Mouse (Mus musculus) left cerebral cortex, postnatal 14 days (tissue): ENCODE data around the gene Adh6a. TPM values are rescaled to one million over a fixed set of nuclear protein-coding genes. Genes with fewer than 3 reads are reported as not detected.

ENCODE experiments used
- DNase-seq, 2 experiments: peaks; one replicate each; pipeline ENCODE4 v3.0.0; 2021 to 2022; ENCODE audit warnings: low spot score in 2 of 2, mixed read lengths in 1 of 2
- intact Hi-C: fragments of 180-260 bp; cut with DNase I; formaldehyde crosslinking; loops from one replicate; pipeline ENCODE4 v1.15.1; 2025
- long read RNA-seq, 2 experiments: library from polyadenylated mRNA; stranded (forward); transcript quantifications; one replicate each; pipeline ENCODE4 v2.0.0; 2021
- total RNA-seq, 2 experiments: library from RNA; stranded (reverse); gene quantifications; 2 replicates each; pipeline ENCODE4 v1.2.3; 2021

Adh6a gene
- not detected for total RNA-seq
- long read RNA-seq, experiment 1 = 0 reads
- long read RNA-seq, experiment 2 = 0 reads

DNA sequence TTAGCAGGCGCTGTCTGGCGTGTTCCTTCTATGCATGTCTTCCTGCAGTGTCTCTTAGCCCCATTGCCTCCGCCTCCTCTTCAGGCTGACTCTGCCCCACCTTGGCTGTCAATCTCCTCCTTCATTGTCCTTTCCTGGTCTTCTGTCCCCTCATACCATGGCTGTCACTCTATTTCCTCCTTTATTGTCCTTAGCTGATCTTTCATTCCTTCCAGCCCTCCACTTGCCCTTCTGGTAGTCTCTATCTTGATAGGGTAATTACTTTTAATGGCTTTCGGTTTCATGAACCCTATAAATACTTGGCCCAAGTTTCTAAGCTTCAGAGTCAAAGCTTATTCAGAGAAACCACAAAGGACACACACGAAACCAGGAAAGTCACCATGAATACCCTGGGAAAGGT, at the start of gene Adh6a:
Gene Adh6a (plus strand): TSS at position 322 of the 400 bp plus-strand sequence.
- no peak for DNase-seq
- intact Hi-C loops = no loop called here

DNA sequence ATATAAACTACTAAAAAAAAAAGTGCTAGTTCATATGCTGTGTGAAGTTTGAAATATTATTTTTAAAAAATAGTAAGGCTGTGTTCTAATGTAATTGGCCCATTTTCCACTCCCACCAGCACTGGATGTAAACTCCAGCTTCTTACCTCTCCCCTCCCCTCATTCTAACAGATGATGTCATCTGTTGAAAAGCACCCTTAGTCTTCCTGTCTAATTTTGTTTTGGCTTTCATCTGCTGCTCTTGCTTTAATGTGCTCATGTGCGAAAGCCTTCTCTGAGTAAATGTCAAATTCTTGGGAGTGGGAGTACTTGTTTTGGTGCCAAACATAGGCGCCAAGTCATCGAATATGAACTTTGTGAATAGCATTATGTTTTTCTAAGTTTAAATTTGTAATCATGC, 48.4 kb upstream of the Adh6a start:
- peak in 1 of 2 experiments; percentile 47 for DNase-seq

DNA sequence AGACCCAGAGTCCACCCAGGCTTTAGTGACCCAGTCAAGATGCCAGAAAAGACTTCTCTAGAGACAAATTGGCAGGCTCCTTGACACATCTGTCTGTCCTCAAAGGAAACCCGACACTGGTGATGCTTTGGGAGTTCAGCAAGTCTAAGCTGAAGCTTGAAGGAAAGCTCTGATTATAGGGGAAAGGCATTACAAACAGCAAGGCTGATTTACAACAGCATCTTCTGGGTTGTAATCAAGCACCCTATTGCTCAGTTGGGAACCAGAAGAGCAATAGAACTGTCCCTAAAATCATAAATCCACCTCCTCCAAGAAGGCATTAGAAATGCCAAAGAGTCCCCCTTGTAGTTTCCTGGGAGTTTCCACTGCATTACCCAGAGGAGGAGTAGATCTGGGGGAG, 42.6 kb upstream of the Adh6a start:
- DNase-seq = no peak
- intact Hi-C loops = no loop called here

More for the DNA sequence above, 48.4 kb upstream of the Adh6a start:
- intact Hi-C loops = no loop called here

DNA sequence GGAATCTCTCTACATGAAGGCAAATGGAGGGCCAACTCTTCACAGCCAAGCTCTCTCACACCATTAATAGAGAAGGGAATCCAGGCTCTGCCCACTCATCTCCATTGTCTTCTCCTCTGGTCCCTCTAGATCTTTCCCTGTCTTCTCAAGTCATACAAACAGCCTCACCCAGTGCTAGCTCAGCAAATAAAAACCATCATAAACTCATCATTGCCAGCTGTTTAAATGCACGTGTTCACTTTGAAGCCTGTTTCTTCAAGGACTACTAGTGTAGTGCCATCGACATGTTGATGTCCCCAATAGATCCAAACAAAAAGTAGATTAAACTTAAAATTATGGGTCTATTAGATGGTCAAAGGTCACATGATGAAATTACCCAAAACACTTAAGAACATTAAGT, 41.8 kb upstream of the Adh6a start:
- intact Hi-C loops = no loop called here
- DNase-seq = no peak

DNA sequence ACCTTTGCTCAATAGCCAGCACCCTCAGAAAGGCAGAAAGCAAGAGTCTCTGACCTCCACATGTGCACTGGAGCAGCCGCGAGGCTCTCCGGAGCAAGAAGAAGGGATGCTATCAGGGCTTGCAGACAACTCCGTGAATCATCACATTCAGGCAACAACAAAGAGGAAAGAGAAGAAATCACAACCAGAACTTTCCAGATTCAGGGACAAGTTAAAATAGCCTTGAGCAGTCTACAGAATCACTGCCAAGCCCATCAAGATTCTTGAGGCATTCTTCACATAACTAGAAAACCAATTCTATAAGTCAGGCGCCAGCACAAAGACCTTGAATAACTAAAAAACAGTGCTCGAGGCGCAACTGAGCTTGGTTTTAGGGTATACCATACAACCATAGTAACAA, 40.0 kb upstream of the Adh6a start:
- intact Hi-C loops = no loop called here
- peak in 1 of 2 experiments; percentile 5 for DNase-seq

DNA sequence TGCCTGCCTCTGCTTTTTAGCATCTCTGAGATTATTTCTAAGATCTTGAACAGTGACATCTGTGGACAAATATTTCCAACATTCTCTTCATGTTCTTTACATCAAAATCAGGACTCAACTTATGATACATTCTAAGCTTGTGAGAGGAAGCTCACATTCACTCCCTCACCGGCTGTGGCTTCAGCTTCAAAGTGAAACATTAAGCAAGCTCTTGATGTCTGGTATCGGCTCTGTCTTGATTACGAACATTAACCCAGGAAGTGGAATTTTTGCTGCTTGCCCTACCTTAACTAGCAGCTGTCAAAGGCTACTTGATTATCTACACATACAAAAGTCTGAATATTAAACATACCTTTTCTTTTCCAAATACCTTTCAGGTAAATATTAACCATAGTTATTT, 38.0 kb upstream of the Adh6a start:
- no peak for DNase-seq
- intact Hi-C loops = no loop called here

DNA sequence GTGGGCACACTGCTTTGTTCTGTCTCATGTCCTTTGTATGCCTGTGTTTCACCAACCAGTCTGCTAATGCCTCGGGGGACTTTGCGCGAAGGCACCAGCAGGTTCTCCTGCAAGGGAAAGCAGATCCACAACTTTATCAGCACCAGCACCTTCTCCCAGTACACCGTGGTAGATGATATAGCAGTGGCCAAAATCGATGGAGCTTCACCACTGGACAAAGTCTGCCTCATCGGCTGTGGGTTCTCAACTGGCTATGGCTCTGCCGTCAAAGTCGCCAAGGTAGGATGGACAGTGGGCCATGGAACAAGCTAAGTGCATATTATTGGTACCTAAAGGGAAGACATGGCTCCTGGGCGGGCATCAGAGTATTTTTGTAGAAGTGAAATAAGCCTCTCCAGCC, 30.5 kb upstream of the Adh6a start:
- intact Hi-C loops = no loop called here
- no peak for DNase-seq

DNA sequence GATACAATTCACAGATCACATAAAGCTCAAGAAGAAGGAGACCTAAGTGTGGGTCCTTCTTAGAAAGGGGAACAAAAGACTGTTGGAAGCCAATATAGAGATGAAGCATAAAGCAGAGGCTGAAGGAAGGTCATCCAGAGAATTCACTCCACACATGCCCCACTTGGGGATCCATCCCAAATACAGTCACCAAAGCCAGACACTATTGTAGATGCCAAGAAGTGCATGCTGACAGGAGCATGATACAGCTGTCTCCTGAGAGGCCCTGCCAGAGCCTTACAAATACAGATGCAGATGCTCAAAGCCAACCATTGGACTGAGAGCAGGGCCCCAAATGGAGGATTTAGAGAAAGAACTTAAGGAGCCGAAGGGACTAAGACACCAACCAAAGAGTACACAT, 29.3 kb upstream of the Adh6a start:
- intact Hi-C loops = no loop called here
- no peak for DNase-seq

DNA sequence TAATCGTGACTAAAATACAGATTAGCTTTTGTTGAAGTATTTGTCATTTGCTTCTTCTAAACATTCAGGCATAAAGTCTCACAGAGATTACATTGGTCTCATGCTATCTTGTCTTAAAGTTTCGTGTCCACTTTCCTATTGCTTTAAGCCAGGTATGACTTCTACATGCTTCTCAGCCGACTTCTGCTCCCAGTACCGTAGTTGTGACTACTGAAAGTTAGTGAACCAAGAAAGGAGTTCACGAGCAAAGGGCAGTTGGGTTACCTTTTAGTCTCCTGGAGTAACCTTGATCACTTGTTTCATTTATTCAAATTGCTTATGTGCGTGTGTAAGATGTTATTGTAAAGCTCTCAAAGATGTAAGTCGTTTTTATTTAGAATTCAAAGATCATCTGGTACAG, 27.1 kb upstream of the Adh6a start:
- no peak for DNase-seq
- intact Hi-C loops = no loop called here

DNA sequence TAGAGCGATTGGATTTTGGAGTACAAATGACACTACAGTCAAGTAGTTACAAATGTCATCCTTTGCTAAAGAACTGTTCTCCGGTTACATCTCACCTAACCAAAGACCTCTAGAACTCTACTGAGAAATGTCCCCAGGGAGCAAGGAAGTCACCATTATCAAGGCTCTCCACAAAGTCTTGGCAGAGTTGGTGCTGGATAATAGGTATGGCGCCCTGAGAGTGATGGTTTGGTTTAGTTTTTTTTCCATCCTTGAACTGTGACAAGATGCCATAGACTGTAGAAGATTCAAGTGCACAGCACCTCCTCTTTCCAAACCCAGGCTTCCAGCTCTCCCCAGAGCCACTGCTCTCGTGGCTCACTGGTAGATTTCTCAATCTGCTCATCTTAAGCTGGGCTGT, 25.4 kb upstream of the Adh6a start:
- no peak for DNase-seq
- intact Hi-C loops = no loop called here

DNA sequence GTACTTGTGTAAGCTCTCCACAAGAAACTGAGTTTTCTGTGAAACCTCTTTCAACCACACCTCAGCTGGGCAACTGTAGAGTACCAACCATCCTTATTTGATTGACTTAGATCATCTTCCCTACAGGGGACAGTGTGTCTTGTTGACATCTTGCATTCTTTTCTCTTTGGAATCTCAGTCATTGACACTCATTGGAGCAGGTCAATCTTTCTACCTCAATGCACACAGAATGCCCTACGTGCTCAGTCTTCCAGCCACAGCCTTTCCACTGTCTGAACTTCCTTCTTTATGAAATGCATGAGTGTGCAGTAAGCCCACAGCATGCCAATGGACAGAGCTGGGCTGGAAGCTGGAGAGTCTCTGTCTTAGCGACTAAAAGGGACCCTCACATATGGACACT, 22.4 kb upstream of the Adh6a start:
- intact Hi-C loops = no loop called here
- DNase-seq = no peak

DNA sequence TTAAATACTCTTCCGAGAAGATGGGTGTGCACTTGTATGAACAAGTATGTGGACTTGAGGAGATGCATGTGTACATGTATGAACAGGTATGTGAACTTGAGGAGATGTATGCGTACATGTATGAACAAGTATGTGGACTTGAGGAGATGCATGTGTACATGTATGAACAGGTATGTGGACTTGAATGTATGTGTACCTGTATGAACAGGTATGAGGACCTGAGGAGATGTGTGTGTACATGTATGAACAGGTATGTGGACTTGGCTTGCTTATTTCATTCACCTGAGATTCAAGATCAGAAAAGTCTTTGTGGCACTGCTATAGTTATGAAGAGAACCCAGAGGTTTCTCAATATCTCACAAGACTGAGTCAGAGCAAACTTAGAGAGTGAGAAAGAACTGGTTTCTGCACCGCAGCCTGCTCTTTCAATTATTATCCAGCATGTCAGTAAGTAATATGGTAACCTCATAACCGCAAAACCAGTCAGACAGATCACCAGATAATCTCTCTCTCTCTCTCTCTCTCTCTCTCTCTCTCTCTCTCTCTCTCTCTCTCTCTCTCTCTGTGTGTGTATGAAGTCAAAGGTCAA, 21.5 kb upstream of the Adh6a start:
- intact Hi-C loops = no loop called here
- no peak for DNase-seq

DNA sequence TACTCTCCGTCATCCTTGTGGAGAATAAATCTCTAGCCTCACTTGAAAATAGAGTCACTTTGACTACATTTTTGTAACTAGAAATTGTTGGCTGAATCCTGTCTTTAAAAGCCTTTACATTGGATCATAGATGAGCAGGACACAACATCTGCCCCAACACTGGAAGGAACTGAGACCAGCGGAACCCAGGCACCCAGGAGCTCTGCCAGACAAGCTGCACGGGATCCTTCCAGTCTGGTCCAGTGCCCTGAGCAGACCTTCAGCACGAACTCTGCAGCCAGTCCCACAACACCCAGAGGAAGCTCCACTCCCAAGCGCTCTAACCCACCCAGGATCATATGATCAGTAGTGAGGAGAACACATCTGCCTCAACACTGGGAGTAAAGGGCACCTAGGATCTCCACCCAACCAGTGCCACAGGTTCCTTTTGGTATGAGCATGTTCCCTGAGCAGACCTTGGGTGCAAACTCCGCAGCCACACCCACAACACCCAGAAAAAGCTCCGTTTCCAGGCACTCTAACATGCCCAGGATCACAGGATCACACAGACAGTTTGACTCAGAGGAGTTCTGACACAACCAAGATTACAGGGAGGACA, 19.7 kb upstream of the Adh6a start:
- no peak for DNase-seq
- intact Hi-C loops = no loop called here

DNA sequence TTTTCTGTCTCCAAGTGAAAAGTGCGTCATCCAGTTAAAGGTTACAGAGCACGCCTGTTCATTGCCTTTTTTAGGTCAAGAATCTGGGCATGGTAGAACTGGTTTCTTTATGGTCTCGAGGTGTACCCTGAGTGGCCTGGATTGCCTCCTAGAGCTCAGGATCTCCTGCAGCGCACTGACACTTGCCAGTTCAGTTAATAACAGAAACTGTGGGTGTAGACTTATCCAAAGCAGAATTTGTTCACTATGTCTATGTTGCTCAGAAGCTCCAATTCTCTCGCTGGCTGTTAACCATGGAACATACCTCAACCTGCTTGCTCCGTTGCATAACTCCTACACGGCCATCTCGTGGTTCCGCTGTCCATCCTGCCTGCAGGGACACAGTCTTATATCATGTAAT, 13.0 kb upstream of the Adh6a start:
- intact Hi-C loops = no loop called here
- no peak for DNase-seq

DNA sequence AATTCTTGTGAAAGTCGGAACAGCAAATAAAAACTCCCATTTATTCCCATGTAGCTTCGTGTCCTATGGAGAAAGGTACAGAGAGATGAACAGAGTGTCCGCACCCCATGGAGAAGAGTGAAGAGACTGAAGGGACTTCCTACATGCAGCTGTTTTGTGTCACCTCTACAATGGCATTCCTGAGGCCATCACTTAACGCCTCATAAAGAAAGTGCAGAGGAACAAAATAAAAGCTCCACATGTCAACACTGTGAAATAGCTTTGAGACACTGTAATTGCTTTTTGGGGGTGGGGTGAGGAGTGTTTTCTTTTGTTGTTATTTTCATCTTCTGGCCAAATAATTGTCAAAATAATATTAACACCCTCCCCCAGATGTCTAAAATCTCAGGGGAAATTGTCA, 10.4 kb upstream of the Adh6a start:
- DNase-seq = no peak
- intact Hi-C loops = no loop called here

DNA sequence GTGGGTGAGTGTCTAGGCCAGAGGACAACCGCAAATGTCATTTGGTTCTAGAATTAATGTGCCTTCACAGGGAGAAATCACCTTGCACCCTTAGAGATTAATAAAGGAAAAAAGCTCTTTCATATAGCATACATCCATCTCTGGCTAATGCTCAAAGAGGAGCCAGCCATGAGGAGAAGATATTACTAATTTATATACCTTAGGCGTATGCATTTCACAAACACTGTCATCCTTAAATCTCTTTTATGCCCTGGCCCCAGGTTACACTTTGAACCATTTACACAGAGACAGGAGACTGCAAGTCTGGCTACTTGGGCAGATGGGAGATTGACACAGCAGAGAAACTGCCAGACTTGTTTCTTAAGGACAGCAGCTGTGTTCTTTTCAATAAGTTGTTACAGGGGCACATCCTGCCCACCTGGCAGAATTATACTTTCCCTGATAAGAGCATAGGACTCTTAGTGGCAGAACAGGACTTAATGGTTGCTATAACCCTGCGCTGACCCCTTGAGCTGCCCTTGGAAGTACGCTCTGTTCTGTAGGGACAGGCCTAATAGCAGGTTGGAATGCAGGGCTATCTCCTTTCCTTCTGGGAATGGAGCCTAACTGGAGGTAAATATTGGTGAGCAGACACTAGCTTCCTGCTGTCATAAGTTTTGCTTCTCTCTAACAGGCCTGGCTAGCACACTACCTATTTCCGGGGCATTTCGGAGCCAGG, 9.2 kb upstream of the Adh6a start:
- intact Hi-C loops = no loop called here

DNA sequence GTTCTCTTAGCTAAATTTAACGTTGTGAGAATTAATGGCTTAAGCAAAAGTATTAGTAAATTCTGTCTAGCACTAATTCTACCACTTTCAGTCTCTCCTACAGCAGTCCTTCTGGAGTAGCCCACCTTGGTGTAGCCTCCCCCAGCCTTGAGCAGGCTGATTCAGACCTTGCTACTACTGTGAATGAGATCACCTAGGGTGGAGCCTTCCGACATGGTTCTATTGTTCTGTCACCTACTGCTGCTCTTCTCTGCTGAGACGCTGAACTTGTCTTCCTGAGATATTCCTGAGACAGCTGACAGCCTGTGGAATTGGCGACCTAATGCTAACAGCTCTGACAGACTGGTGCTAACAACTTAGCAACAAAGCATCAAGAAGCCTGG, 8.6 kb upstream of the Adh6a start:
- no peak for DNase-seq
- intact Hi-C loops = no loop called here

More for the DNA sequence above, 9.2 kb upstream of the Adh6a start:
- DNase-seq = no peak

DNA sequence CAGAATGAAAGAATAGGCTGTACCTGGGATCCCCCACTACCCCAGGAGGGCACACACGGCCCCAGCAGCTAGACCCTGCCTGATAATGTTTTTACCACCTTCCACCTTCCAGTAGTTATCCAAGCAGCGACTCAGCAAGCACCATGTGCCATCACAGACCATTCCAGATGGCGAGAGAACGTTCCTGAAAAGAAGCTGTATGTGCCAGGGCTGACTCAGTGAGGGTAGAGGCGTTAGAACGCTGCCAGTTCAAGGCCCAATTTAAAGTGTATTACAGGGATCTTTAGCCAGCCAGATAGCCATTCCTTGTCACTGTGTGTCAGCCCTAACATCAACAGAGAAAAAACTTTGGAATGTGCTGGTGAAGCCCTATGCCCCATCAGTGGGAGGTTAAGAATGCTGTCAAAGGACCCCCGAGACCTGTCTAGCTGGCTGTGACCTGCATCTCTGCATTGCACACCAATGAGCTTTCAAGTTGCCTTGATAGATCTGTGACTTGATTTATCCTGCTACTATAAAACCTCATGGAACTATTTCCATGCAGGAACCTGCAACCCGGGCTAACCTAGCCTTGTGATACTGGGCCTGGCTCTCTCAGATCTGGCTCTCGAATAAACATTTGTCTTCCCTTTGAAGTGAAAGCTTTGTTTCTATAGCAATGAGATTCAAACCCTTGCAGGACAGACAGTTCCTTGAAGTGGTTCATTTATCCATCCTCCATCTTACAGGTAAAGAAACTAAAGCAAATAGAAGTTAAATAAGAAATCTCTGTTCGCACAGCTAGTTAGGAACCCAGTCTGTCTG, 7.4 kb upstream of the Adh6a start:
- intact Hi-C loops = no loop called here
- DNase-seq = peak in 1 of 2 experiments; percentile 3

DNA sequence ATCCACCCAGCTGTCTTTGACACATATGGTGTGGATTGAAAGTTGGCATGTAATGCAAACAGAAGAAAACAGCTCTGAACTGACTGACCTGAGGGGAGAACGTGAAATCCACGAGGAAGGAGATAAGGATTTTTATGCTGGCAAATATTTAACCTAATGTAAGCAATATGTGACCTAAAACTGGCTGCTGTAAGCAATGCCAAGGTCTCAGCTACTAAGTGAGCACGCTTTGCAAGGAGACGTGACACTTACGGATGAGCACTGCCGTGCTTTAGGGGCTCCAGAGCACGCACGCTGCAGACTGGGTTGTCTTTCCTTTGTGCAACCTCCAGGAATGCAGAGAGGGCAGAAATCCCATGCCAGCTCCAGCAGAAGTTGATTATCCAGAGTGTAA, 6.8 kb upstream of the Adh6a start:
- no peak for DNase-seq
- intact Hi-C loops = no loop called here

DNA sequence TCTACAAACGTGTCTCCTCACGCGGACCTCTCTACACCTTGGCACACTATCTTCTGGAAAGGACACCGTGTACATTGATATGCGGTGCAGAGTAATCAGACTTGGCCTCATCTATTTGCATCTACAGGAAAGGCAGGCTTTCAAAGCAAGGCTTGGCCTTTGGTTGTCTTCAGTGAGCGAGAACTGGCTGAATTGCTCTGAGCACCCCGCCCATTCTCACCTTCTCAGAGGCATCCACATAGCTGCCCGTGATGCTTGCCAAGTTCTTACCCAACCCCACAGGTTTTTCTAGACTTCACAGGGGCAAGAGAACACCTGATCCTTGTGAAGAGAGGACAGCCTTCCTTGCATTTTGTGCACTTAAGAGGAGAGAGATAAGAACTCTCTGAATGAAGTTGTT, 3.2 kb upstream of the Adh6a start:
- no peak for DNase-seq
- intact Hi-C loops = no loop called here
